Mouse (Mus musculus) heart, adult 9 months (tissue): ENCODE results near the gene Gm11565.
"Not testable (repeated sequence)": the region's sequence is repeated elsewhere in the genome, so short reads cannot be mapped to it uniquely, and the experiment has no call there.

ENCODE experiments used
- DNase-seq, 2 experiments: peaks; one replicate each; pipeline ENCODE4 v3.0.0; 2022; ENCODE audit warnings: low spot score in 2 of 2

Gm11565 gene

DNA sequence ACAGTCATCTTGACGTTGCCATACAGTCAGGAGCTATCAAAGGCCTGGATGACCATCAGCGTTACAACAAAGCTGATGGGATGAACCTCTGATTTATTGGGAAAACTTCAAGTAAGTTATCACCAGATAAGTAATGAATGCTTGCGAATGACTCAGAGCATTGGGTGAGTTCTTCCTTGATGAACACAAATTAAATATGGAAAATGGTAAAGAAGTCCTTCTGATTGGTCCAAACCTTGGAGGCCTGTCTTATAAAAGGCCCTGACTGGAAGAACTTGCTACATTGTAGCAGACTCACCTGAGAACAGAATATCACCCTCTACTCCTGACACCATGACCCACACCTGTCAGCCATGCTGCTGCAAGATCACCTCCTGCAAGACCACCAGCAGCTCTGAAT is at the start of gene Gm11565:
Gm11565 (plus strand) TSS at position 301 of the 400 bp plus-strand sequence.
- no peak for DNase-seq

DNA sequence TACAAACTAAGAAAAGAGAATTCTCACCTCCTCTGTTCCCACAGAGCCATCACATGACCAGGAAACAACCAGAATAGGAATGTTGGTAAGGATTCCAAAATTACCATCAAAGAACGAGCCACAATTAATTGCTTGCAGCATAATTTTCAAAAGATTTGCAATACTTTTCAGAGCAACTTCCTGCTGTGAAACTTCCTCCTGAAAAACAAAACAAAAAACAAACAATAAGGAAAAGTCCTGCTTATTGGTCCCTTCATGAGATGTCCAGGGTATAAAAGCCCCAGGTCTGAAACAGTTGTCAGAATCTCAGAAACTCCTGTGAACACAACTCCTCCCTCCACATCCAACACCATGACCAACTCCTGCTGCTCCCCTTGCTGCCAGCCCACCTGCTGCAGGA is 41.5 kb upstream of the Gm11565 start, which contains the start of gene Krtap9-1:
Krtap9-1 (plus strand) TSS at position 301 of the 400 bp plus-strand sequence.
- DNase-seq = not testable (repeated sequence)

- not testable (repeated sequence) for DNase-seq
These were observed 35.7 kb upstream of the Gm11565 start, which contains the start of gene Gm11567 for GRCm38 (mm10) chr11:99878887-99879286. Gm11567 (plus strand) TSS chr11:99879187.

DNA sequence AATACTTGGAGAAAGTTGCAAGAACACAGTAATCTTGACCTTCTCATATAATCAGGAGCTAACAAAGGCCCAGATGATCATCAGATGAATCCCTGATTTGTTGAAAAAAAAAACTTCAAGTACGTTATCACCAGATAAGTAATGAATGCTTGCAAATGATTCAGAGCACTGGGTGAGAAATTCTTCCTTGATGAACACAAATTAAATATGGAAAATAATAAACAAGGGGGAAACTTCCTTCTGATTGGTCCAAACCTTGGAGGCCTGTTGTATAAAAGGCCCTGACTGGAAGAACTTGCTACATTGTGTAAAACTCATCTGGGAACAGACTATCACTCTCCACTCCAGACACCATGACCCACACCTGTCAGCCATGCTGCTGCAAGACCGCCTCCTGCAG is 6.9 kb upstream of the Gm11565 start, which contains the start of gene Krtap31-1:
Krtap31-1 (plus strand) TSS at position 301 of the 400 bp plus-strand sequence.
- no peak for DNase-seq

GRCm38 (mm10) chr11:99935991-99936390 is 21.4 kb downstream of the Gm11565 start, which contains the start of gene Krtap31-2:
Krtap31-2 (plus strand) TSS chr11:99936291.
- no peak for DNase-seq

DNA sequence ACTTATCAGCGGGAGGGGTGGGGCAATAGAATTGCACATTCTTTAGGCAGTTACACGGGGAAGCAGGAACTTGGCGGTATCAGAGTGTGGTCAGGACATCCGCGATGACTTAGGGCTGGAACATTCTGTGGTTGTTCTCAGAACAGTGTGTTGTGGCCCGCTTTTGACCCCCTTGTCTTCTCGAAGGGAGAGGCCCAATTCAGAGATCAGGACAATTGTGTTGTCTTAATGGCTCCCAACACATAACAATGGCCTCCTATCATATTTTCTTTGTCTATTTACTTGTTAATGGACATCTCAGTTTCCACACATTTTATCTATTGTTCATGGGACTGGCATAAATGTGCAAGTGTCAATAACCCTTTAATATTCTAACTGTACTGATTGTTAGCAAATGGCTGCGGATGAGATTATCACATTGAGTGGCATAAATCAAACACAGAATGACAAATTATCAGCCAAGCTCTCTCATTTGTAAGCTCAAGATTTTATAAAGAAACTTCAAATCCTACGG is 23.3 kb downstream of the Gm11565 start:
- DNase-seq = no peak

DNA sequence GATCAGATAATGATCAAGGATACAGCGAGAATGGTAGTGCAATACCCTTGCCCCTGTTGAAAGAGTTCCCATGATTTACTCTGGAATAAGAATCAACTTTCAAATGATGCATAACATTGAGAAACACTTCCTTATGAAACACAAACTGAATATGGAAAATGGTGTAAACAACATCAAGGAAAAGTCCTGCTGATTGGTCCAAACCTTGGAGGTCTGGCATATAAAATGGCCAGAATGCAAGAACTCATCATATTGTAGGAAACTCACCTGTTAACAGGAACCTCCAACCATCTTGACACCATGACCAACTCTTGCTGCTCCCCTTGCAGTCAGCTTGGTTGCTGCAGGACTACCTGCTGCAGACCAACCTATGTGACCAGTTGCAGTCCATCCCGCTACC is 33.6 kb downstream of the Gm11565 start, which contains the start of gene Krtap9-5:
Krtap9-5 (plus strand) TSS at position 301 of the 400 bp plus-strand sequence.
- no peak for DNase-seq

- DNase-seq = no peak
These were observed 49.7 kb downstream of the Gm11565 start for GRCm38 (mm10) chr11:99964213-99964612.
